Mouse (Mus musculus) MEL (cell line): ENCODE data around the gene Lsamp.

Source experiments
- CHD1 ChIP-seq: IDR thresholded peaks from 2 replicates; pipeline ENCODE4 v1.6.1; 2012; ENCODE audit warnings: low read depth, mild to moderate bottlenecking, inconsistent platforms, low read length, improper control_type of control experiment
- CTCF ChIP-seq, 3 experiments: IDR thresholded peaks in 2 of 3; conservative IDR thresholded peaks in 1 of 3; 2 replicates each; pipeline ENCODE4 v1.5.1; 2011 to 2012; ENCODE audit warnings: low read length in 3 of 3, low read depth in 2 of 3, mild to moderate bottlenecking in 2 of 3, improper control_type of control experiment in 1 of 3, inconsistent platforms in 1 of 3, mixed read lengths in 1 of 3, moderate library complexity in 1 of 3; ENCODE audit not compliant: control insufficient read depth in 1 of 3, insufficient read depth in 1 of 3, poor library complexity in 1 of 3, severe bottlenecking in 1 of 3
- MAFK ChIP-seq: IDR thresholded peaks from 2 replicates; pipeline ENCODE4 v1.6.1; 2011; ENCODE audit warnings: low read depth, mild to moderate bottlenecking, low read length, improper control_type of control experiment, borderline replicate concordance
- SMC3 ChIP-seq: IDR thresholded peaks from 2 replicates; pipeline ENCODE4 v1.6.1; 2011; ENCODE audit warnings: low read depth, low read length, improper control_type of control experiment
- ZNF384 ChIP-seq: IDR thresholded peaks from 2 replicates; pipeline ENCODE4 v1.6.1; 2012; ENCODE audit warnings: low read depth, mild to moderate bottlenecking, inconsistent platforms, low read length, improper control_type of control experiment

DNA sequence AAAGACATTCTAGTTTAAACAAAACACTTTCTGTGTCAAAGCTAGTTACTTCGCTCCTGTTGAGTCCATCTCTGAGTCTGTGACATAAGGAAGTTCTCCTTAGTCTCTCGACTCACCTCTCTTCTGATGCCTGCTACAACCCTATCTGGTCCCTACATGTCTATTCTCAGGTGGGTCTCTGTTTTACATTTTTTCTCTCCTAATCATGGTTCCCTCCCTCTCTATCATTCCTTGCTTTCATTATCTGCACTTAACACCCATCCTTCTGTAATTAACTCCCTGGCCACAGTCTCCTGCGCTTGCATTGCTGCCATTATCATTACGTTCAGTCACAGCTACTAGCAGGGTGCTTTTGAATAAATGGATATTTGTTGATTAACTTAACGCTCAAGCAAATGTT is 726.3 kb downstream of the Lsamp start:
- TF ChIP-seq CTCF (IDR thresholded peaks at IDR 0.05 in 2 of 3, conservative IDR thresholded peaks at IDR 0.05 in 1 of 3; ENCODE audit: control insufficient read depth in 1 of 3, insufficient read depth in 1 of 3, low read depth in 2 of 3, low read length in 3 of 3, poor library complexity in 1 of 3, severe bottlenecking in 1 of 3): no peak
- TF ChIP-seq SMC3: no peak
- no peak for TF ChIP-seq ZNF384
- TF ChIP-seq MAFK: no peak
- TF ChIP-seq CHD1: no peak
